Mouse (Mus musculus): ENCODE measurements around the gene Gm20683.

The Gm20683 gene

DNA sequence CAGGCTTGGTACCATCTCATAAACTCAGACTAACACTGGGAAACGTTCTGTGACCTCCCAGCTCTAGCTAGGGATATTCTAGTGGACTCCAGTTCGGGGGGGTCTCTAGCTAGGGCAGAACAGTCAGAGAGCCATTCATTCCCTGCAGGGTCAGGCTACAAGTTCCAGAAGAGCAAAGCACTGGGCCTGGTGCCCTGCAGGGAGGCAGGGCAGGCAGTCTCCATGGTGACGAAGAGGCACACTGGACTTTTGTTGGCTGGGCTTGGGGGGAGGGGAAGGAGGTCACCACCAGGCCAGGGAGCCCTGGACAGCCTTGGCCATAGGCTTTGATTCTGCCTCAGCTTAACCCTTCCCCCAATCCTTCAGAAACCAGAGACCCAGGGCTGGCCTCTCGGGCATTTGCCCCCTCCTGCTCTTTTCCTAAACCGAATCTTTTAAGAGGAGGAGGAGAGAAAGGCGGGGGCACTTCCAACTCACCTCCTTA, 45.9 kb downstream of the Gm20683 start, which contains the start of gene AC134908.4:
Gene AC134908.4, minus strand, starts transcription at position 51 of the 484 bp plus-strand sequence.
- DNase-seq (ENCODE audit: low spot score), result no peak

DNA sequence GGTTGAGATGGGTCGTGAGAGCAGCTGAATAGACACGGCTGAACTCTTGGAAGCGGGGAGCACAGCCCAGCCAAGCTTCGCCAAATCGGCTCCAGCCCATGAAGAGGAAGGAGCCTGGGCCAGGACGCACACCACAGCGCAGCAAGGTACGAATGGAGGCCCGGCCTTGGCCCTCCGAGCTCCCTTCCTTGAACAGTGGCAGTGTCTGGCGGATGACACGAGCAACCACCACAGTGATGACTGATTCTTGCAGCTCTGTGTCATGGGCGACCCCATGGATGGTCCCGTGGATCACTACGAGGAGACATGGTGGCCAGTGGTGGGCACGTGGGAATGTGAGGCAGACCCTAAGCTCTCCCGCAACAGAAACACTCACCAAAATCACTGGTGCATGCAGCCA, 46.6 kb downstream of the Gm20683 start:
- DNase-seq (ENCODE audit: low spot score), result no peak

DNA sequence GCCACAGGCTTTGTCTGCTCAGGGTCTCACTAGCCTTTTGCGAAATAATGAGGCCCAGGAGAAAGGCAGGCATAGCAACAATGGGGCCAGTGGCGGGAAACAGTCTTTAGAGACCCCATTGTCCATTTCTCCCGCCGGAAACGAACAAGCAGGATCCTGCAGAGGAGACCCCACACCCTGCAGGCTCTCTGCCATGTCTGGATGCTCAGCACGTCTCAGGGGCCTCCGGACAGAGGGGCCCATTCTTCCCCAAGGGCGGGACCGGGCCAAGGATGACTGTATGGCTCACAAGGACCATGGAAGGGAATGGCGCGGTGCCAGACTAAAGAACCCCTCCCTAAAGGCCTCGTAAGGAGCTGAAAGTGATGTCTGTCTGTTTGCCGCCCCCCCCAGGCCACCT, 47.4 kb downstream of the Gm20683 start:
- DNase-seq (ENCODE audit: low spot score), result no peak

DNA sequence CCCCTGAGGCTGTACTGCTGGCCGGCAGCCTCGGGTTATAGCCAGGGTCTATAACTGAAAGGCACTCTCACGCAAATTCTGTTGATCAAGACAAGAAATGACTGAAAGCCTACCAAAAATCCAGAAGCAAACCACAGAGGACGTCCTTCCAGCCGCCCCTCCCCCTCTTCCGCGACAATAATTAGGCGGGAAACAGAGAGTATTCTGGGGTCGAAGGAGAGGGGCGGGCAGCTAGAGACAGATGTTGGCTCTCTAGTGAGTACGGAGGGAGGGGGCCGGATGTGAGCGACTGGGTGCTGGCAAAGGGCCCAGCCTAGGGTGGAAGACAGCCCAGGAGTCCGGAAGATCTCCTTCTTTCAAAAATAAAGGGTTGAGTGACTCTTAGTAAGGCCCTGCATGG, 48.9 kb downstream of the Gm20683 start, which contains the start of gene Fam173a:
Gene Fam173a, minus strand, starts transcription at position 287 of the 400 bp plus-strand sequence.
- peak; percentile 63 for DNase-seq (ENCODE audit: low spot score)

DNA sequence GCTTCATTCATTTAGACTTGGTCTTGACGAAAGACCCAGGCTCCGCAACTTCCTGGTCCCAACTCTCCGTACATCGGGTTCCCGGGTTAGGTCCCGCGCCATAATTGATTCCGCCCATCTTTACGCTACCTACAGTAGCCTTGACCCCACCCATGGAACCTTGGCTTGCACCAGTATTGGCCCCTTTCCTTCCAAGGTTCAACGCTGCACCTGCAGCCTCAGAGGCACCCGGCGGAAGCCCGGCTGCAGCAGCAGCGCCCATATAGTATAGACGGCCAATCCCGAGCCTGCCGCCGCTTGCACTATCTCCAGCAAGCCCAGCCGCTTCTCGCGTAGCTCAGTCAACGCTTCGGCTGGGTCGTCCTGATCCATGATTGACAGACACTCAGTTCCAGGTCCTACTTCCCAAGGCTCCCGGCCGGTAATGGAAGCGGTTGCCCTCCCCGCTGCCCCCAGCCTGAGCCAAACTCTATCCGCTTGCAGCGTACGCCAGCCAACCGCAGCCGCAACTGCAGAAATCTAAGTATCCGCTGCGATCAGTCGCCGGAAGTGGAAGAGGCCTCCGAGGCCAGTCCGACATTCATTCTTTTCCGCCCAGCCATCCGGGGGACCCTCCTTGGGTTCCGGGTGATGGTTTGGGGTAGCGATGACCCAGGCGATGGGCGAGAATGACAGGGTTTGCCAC, 49.6 kb downstream of the Gm20683 start:
- peak; percentile 82 for DNase-seq (ENCODE audit: low spot score)

DNA sequence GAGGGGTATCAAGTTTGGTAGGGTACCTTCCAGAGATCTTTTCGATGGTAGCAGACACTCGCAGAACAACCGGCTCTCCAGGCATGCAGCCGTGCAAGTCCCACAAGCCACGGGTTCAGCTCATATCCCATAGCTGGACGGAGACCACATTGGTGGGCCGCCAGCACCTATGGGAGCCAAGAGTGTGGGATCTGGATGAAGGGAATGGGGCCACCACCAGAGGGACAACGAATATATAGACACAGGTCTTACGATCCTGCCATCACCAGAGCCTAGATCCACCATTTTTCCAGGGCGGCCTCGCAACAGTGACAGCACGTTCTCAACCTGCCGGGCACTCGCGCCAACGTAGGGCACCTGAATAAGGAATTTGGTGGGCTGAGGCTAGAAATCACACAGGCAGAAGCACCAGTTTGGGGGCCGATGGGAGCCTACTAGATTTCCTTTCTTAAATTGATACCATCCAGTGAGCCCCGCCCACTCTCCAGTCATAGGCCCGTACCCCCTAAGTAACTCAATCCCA, 50.2 kb downstream of the Gm20683 start:
- no peak for DNase-seq (ENCODE audit: low spot score)

DNA sequence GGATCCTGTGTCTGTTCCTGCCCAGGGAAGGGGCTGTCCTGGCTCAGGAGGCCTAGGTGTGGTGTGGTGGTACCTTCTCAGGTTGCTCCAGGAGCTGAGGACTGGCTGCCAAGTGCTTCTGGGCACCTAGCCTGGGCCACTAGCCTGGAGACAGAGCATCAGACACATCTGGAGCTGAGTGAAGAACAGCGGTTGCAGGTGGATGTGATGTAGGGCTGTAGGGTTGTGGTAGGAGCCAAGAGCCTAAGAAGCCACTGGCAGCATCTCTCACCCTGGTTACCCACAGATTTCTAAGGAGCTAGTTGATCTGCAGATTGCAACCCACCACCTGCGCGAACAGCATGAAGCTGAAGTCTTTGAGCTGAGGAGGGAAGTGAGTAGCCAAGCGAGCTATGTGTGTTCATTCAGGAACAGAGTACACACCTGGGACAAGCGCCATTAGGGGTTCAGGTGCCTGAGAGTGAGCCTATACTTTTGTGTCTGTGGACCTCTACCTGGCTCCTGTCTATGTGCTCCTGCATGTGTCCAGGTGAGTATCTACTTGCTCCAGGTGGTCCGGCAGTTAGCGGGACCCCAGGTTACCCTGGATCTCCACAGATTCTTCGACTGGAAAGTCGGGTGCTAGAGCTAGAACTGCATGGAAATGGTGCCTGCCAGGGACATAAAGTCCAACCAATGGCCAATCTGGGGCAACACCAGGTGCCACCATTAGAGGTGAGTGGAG, 54.6 kb downstream of the Gm20683 start:
- no peak for DNase-seq (ENCODE audit: low spot score)

DNA sequence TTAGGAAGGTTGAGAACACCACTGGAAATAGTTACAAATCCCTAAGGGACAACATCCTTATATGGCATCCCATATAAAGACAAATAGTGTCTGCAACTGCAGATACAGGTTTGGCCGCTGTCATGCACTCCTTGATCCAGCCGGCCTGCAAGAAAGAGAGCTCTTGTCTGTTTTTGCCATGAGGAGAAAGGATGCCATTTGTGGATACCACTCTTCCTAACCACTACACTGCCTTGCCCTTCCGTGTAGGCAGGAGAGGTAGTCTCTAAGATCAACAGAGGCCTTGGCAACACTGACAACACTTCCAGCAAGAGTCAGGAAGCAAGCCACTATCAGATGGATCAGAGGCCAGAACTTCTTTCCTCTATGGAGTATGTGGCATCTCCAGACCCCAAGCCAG, 55.3 kb downstream of the Gm20683 start, which contains the start of gene Ccdc78:
Gene Ccdc78, plus strand, starts transcription at position 301 of the 400 bp plus-strand sequence.
- DNase-seq (ENCODE audit: low spot score), result no peak

DNA sequence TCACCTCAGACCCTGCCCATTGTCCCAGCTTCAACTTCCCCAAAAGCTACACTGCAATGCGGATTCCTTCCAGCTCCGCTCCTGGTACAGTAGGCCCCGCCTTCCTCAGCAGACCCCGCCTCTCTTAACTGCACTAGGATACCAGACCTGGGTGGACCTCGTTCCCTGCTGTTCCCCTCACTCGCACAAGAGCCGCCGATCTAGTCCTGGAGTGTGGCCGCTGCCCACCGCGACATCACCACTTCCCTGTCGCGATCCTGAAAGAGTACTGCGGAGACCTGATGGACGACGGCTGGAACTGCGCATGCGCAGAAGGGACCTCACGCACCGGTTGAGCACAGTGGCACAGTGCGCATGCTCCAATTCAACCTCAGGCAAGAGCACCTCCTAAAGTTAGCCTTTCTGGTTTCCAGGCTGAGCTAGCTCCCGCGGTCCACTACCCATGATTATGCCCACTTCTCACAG, 56.2 kb downstream of the Gm20683 start, which contains the start of gene Haghl:
Gene Haghl, minus strand, starts transcription at position 393 of the 465 bp plus-strand sequence.
- DNase-seq (ENCODE audit: low spot score), result peak; percentile 89
